Mouse (Mus musculus): ENCODE results near the gene Polr3gl. TPM values are rescaled to one million over a fixed set of nuclear protein-coding genes. Genes with fewer than 3 reads are reported as not detected.
A peak's percentile ranks its signal among the peaks of the same experiment; 100 is the strongest.

Gene Polr3gl
- polyA plus RNA-seq, 1 experiment, result 72.3 TPM

DNA sequence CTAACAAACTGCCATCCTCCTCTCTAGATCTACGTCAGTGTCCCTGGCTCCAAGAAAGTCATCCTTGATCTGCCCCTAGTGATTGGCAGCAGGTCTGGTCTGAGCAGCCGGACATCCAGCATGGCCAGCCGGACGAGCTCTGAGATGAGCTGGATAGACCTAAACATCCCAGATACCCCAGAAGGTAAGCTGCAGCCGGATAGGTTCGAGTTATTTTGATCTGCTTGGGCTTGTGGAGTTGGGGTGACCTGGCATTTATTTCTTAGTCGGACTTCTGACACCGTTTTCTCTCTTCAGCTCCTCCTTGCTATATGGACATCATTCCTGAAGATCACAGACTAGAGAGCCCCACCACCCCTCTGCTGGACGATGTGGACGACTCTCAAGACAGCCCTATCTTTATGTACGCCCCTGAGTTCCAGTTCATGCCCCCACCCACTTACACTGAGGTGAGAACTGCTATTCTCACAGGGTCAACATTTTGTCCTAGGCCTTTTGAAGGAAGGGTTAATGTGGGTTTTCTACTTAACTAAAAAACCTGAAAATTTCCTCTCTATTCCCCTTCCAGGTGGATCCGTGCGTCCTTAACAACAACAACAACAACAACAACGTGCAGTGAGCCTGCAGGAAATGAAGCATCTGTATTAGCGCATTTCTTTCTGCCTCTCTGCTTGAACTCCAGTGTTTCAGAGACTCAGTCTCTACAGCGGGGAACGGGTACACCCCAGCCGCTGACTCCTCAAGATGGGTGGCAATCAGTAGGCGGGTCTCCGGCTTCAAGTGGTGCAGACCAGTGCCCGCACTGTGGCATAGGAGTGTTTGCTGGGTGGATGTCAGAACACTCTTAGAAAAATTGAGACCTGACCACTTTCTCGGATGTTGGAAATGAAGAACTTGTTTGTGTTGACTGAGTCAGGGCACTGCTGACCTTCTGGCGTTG, 33.8 kb downstream of the Polr3gl start:
- TF ChIP-seq CTCF (IDR thresholded peaks at IDR 0.05; ENCODE audit: control insufficient read depth, insufficient read depth, low read length) (no peak), POLR2A (IDR thresholded peaks at IDR 0.05; ENCODE audit: borderline replicate concordance, control insufficient read depth, low read depth, low read length) (no peak)
- peak overlapping the region; percentile 19 for H3K27ac ChIP-seq (ENCODE audit: control insufficient read depth, insufficient read depth, low read depth, low read length, poor library complexity)

DNA sequence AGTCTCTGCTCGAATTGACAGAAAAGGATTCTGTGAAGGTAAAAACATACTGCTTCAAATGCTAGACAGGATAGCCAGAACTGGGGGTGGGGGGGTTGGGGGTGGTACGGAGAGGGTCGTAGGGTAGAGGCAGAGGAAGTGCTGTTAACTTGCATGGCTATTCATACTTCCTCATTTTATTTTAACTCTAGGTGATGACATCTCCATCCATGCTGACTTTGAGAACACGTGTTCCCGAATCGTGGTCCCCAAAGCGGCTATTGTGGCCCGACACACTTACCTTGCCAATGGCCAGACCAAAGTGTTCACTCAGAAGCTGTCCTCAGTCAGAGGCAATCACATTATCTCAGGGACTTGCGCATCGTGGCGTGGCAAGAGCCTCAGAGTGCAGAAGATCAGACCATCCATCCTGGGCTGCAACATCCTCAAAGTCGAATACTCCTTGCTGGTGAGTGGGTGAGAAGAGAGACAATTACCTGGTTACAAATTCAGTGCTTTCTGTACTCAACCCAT, 34.5 kb downstream of the Polr3gl start:
- Histone ChIP-seq H3K27ac (ENCODE audit: control insufficient read depth, insufficient read depth, low read depth, low read length, poor library complexity) (peak overlapping the region; percentile 7; the same call in 1 of the 2 replicates), H3K4me3 (replicated peaks; ENCODE audit: control insufficient read depth, low read depth, low read length) (peak overlapping the region; percentile 92), H3K4me1 (ENCODE audit: control insufficient read depth, insufficient read depth, low read length) (peaks cover 5% of the 10 kb centered on the region)
- TF ChIP-seq POLR2A (IDR thresholded peaks at IDR 0.05; ENCODE audit: borderline replicate concordance, control insufficient read depth, low read depth, low read length) (no peak), CTCF (IDR thresholded peaks at IDR 0.05; ENCODE audit: control insufficient read depth, insufficient read depth, low read length) (peak; percentile 18; the same call in 1 of the 2 replicates)
- WGBS, result 2% methylated on average over 12 of the region's 12 CpGs

More for the DNA sequence above, 33.8 kb downstream of the Polr3gl start:
- 7% methylated on average over 23 of the region's 23 CpGs for WGBS
- Histone ChIP-seq H3K4me1 (ENCODE audit: control insufficient read depth, insufficient read depth, low read length) (peaks cover 6% of the 10 kb centered on the region), H3K4me3 (replicated peaks; ENCODE audit: control insufficient read depth, low read depth, low read length) (peak overlapping the region; percentile 92)

DNA sequence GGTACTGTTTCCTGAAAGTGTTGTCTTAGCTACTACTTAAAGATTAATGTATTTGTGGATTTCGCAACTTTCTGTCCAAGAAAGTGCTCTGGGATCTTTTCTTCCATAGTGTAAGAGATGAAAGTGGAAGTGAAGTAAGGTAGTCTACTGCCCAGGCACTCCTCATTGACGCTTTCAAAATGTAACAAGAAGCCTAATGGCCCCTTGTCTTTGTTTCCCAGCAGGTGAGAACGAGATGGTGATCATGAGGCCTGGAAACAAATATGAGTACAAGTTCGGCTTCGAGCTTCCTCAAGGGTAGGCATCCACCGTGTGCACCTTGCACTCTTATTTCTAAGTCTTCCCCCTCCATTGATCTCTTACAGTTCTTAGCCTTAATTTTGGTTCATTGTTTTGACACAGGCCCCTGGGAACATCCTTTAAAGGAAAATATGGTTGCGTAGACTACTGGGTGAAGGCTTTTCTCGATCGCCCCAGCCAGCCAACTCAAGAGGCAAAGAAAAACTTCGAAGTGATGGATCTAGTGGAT, 35.2 kb downstream of the Polr3gl start:
- Histone ChIP-seq H3K27ac (ENCODE audit: control insufficient read depth, insufficient read depth, low read depth, low read length, poor library complexity) (peak overlapping the region; percentile 93), H3K4me3 (replicated peaks; ENCODE audit: control insufficient read depth, low read depth, low read length) (peak overlapping the region; percentile 92), H3K4me1 (ENCODE audit: control insufficient read depth, insufficient read depth, low read length) (peaks cover 3% of the 10 kb centered on the region)
- no peak for TF ChIP-seq CTCF (IDR thresholded peaks at IDR 0.05; ENCODE audit: control insufficient read depth, insufficient read depth, low read length)
- TF ChIP-seq POLR2A (IDR thresholded peaks at IDR 0.05; ENCODE audit: borderline replicate concordance, control insufficient read depth, low read depth, low read length), result no peak
- WGBS, result 2% methylated on average over 10 of the region's 10 CpGs

DNA sequence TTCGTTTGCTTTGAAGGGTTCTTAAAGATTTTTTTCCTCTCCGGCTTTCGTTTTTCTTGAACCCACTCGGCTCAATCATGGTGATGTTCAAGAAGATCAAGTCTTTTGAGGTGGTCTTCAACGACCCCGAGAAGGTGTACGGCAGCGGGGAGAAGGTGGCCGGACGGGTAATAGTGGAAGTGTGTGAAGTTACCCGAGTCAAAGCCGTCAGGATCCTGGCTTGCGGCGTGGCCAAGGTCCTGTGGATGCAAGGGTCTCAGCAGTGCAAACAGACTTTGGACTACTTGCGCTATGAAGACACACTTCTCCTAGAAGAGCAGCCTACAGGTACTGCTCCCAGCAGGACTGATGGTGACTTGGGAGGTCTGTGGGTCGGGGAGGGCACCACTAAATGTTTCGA, 35.8 kb downstream of the Polr3gl start:
- WGBS, result under 1% methylated on average over 17 of the region's 17 CpGs
- Histone ChIP-seq H3K4me1 (ENCODE audit: control insufficient read depth, insufficient read depth, low read length) (peaks cover 2% of the 10 kb centered on the region), H3K4me3 (replicated peaks; ENCODE audit: control insufficient read depth, low read depth, low read length) (peak overlapping the region; percentile 92), H3K27ac (ENCODE audit: control insufficient read depth, insufficient read depth, low read depth, low read length, poor library complexity) (peak overlapping the region; percentile 93)
- TF ChIP-seq CTCF (IDR thresholded peaks at IDR 0.05; ENCODE audit: control insufficient read depth, insufficient read depth, low read length) (no peak), POLR2A (IDR thresholded peaks at IDR 0.05; ENCODE audit: borderline replicate concordance, control insufficient read depth, low read depth, low read length) (no peak)

DNA sequence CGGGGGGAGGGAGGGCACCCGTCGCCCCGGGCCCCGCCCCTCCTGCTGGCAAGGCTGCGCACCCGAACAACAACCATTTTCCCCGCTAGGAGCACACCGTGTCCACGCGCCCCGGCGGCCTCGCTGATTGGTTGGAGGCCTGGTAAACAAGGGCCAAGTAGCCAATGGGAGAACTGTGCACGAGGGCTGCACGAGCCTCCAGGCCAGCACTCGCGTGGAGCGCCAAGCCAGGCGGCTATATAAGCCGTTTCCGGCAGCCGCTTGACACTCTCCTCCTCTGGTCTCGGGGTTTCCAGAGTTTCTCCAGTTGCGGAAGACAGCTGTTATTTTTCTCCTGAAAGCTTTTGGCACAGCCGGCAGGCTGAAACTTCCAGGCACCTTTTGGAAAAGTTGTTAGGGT, 36.3 kb downstream of the Polr3gl start, which contains the start of gene Txnip:
Gene Txnip, plus strand, starts transcription at position 264 of the 400 bp plus-strand sequence.
- TF ChIP-seq CTCF (IDR thresholded peaks at IDR 0.05; ENCODE audit: control insufficient read depth, insufficient read depth, low read length) (peak; percentile 47), POLR2A (IDR thresholded peaks at IDR 0.05; ENCODE audit: borderline replicate concordance, control insufficient read depth, low read depth, low read length) (peak; percentile 98)
- H3K4me1 ChIP-seq (ENCODE audit: control insufficient read depth, insufficient read depth, low read length), result peaks cover 2% of the 10 kb centered on the region
- H3K4me3 ChIP-seq (replicated peaks; ENCODE audit: control insufficient read depth, low read depth, low read length), result peak within 1 kb of the TSS; percentile 92
- under 1% methylated on average over 26 of the region's 26 CpGs for WGBS
- peak within 1 kb of the TSS; percentile 95 for H3K27ac ChIP-seq (ENCODE audit: control insufficient read depth, insufficient read depth, low read depth, low read length, poor library complexity)

DNA sequence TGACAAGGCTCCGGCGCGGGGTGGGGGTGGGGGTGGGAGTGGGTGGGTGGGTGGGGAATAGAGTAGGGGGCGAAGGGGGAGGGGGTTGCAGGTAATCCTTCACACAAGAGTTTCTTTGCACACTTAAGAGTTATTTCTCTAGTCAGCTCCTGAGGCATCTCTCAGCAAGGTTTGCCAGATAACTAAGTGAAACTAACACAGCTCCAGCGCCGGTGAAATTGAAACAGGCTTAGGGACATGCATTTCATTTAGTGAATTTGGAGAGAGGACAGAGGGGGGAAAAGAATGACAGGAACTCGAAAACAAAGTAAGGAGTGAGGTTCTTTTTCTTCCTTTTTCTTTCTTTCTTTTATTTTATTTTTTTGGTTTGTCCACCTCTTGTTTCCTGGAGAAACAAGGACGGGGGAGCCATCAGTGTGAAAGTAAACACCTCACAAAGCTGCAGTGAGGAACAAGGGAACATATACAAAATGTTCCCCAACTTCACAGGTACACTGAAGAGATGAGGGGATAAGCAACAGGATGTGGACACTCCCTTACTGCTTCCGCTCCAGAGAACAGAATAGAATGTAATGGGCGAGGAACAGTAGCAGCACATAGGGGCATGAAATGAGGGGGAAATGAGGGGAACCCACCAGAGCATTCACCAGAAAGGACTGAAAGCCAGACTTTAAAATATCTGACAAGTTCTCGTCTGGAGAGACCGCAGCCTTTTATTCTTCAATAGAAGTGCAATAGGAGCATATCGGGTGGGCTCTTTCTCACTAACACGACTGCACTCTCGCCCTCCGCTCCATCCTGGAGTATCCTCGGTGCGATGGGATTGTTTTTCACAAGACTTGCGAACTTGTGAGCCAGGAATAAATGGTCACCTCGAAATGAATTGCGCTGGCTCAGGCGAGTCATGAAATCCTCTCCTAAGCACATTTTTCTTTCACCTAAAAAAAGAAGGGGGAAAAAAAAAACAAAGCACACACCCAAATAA, 37.0 kb downstream of the Polr3gl start:
- TF ChIP-seq CTCF (IDR thresholded peaks at IDR 0.05; ENCODE audit: control insufficient read depth, insufficient read depth, low read length), result no peak
- no peak for TF ChIP-seq POLR2A (IDR thresholded peaks at IDR 0.05; ENCODE audit: borderline replicate concordance, control insufficient read depth, low read depth, low read length)
- WGBS, result under 1% methylated on average over 22 of the region's 22 CpGs
- H3K27ac ChIP-seq (ENCODE audit: control insufficient read depth, insufficient read depth, low read depth, low read length, poor library complexity), result peak overlapping the region; percentile 95
- H3K4me1 ChIP-seq (ENCODE audit: control insufficient read depth, insufficient read depth, low read length), result peaks cover under 1% of the 10 kb centered on the region
- peak overlapping the region; percentile 92 for H3K4me3 ChIP-seq (replicated peaks; ENCODE audit: control insufficient read depth, low read depth, low read length)

DNA sequence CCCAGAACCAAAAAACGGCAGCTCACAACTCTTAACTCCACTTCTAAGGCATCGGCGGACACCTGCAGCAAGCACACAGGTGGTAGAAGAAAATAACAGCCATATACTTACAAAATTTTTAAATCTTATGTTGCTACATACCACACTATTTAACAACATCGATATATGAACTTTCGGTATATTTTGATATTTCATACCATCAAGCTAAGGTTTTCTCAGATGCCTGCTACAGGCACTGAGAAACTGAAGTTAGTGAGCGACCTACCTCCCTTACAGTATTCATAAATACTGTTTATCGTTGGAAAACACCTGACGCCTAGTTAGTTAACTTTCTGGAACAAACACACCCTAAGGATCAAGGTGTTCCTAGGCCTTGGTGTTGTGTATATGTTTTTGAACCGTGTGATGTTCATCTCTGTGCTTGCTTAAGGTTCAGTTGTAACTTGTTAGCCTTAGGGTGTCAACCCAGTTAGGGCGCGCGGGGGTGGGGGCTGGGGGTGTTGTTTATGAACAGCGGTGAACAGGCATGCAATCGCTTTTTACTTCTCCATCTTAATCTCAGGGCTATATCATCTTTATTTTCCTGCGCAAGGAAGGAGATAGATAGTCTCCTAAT, 37.9 kb downstream of the Polr3gl start:
- H3K27ac ChIP-seq (ENCODE audit: control insufficient read depth, insufficient read depth, low read depth, low read length, poor library complexity), result peak overlapping the region; percentile 25; the same call in 1 of the 2 replicates
- TF ChIP-seq CTCF (IDR thresholded peaks at IDR 0.05; ENCODE audit: control insufficient read depth, insufficient read depth, low read length), result no peak
- no peak for TF ChIP-seq POLR2A (IDR thresholded peaks at IDR 0.05; ENCODE audit: borderline replicate concordance, control insufficient read depth, low read depth, low read length)
- no peaks in the 10 kb centered on the region; the same call in 1 of the 2 replicates for H3K4me1 ChIP-seq (ENCODE audit: control insufficient read depth, insufficient read depth, low read length)
- no peak overlapping the region for H3K4me3 ChIP-seq (replicated peaks; ENCODE audit: control insufficient read depth, low read depth, low read length)
- whole genome bisulfite sequencing, result 38% methylated on average over 15 of the region's 15 CpGs

Measured in bone marrow, adult 2 months (tissue).